Mouse (Mus musculus) CH12.LX (cell line): ENCODE data around the gene Prkag2. TPM values are rescaled to one million over a fixed set of nuclear protein-coding genes. Genes with fewer than 3 reads are reported as not detected.
"Not testable (repeated sequence)": the region's sequence is repeated elsewhere in the genome, so short reads cannot be mapped to it uniquely, and the experiment has no call there.

Experiments used
- DNase-seq: peaks from one replicate; pipeline ENCODE4 v3.0.0-alpha.2; 2013; ENCODE audit errors: extremely low read depth
- H3K27ac ChIP-seq: 2 replicates; pipeline ENCODE4 v1.5.1; 2012; ENCODE audit warnings: low read depth, mild to moderate bottlenecking, control low read depth, moderate library complexity; ENCODE audit not compliant: insufficient read depth
- H3K27me3 ChIP-seq: replicated peaks from 2 replicates; pipeline ENCODE3; 2012; ENCODE audit warnings: inconsistent platforms
- H3K36me3 ChIP-seq, 2 experiments: replicated peaks in 1 of 2; 2 replicates each; pipeline versions ENCODE3 to v1.6.1; 2012; ENCODE audit warnings: inconsistent platforms in 1 of 2, low read length in 1 of 2, mild to moderate bottlenecking in 1 of 2, mixed read lengths in 1 of 2, moderate library complexity in 1 of 2; ENCODE audit not compliant: control insufficient read depth in 1 of 2, insufficient read depth in 1 of 2
- H3K4me1 ChIP-seq, 2 experiments: 2 replicates each; pipeline ENCODE4 v1.6.1; 2012; ENCODE audit warnings: inconsistent platforms in 1 of 2, moderate library complexity in 1 of 2; ENCODE audit not compliant: insufficient read depth in 2 of 2, control insufficient read depth in 1 of 2
- H3K4me2 ChIP-seq: 2 replicates; pipeline ENCODE4 v1.6.1; 2012; ENCODE audit warnings: low read depth, mild to moderate bottlenecking, control low read depth; ENCODE audit not compliant: poor library complexity, insufficient read depth, severe bottlenecking
- H3K4me3 ChIP-seq, 3 experiments: fragments of 150-350 bp in 1 of 3; sonication (generic) in 1 of 3; replicated peaks in 1 of 3; 2 replicates each; pipeline versions ENCODE3 to v1.5.1; 2011 to 2012; ENCODE audit warnings: low read depth in 2 of 3, low read length in 2 of 3, mild to moderate bottlenecking in 2 of 3, moderate library complexity in 2 of 3, control low read depth in 1 of 3, improper control_type of control experiment in 1 of 3, inconsistent platforms in 1 of 3, mixed read lengths in 1 of 3; ENCODE audit not compliant: poor library complexity in 1 of 3
- H3K79me2 ChIP-seq: replicated peaks from 2 replicates; pipeline ENCODE4 v1.6.1; 2012; ENCODE audit warnings: mild to moderate bottlenecking, moderate library complexity; ENCODE audit not compliant: control insufficient read depth, poor library complexity, insufficient read depth, severe bottlenecking; ENCODE audit errors: extremely low read depth
- H3K9ac ChIP-seq: 2 replicates; pipeline ENCODE4 v1.6.1; 2012; ENCODE audit warnings: low read depth, mild to moderate bottlenecking, control low read depth, moderate library complexity; ENCODE audit not compliant: insufficient read depth
- H3K9me3 ChIP-seq: replicated peaks from 2 replicates; pipeline ENCODE3; 2012; ENCODE audit warnings: low read length, inconsistent platforms, mixed read lengths
- CHD2 ChIP-seq: IDR thresholded peaks from 2 replicates; pipeline ENCODE4 v1.6.1; 2011; ENCODE audit warnings: low read length, improper control_type of control experiment
- CTCF ChIP-seq, 2 experiments: IDR thresholded peaks in 1 of 2; conservative IDR thresholded peaks in 1 of 2; 2 replicates each; pipeline ENCODE4 v1.5.1; 2011 to 2012; ENCODE audit warnings: low read depth in 2 of 2, low read length in 2 of 2, improper control_type of control experiment in 1 of 2, inconsistent platforms in 1 of 2, mild to moderate bottlenecking in 1 of 2, moderate library complexity in 1 of 2
- EP300 ChIP-seq: IDR thresholded peaks from 2 replicates; pipeline ENCODE4 v1.6.1; 2011; ENCODE audit warnings: low read length, improper control_type of control experiment
- IRF4 ChIP-seq: IDR thresholded peaks from 2 replicates; pipeline ENCODE4 v1.6.1; 2014; ENCODE audit warnings: low read depth, mild to moderate bottlenecking, inconsistent platforms, low read length, improper control_type of control experiment
- JUN ChIP-seq: IDR thresholded peaks from 2 replicates; pipeline ENCODE4 v1.6.1; 2011; ENCODE audit warnings: low read depth, mild to moderate bottlenecking, low read length, improper control_type of control experiment, moderate library complexity; ENCODE audit not compliant: insufficient read depth
- MAX ChIP-seq: IDR thresholded peaks from 2 replicates; pipeline ENCODE4 v1.6.1; 2011; ENCODE audit warnings: low read length, improper control_type of control experiment
- MEF2A ChIP-seq: IDR thresholded peaks from 2 replicates; pipeline ENCODE4 v1.6.1; 2014; ENCODE audit warnings: low read depth, mild to moderate bottlenecking, inconsistent platforms, low read length, improper control_type of control experiment, borderline replicate concordance
- MYC ChIP-seq: IDR thresholded peaks from 2 replicates; pipeline ENCODE4 v1.6.1; 2011; ENCODE audit warnings: low read depth, mild to moderate bottlenecking, improper control_type of control experiment, low read length
- POLR2A ChIP-seq: IDR thresholded peaks from 2 replicates; pipeline ENCODE4 v1.6.1; 2011; ENCODE audit warnings: low read depth, mild to moderate bottlenecking, improper control_type of control experiment, low read length
- SIN3A ChIP-seq: IDR thresholded peaks from 2 replicates; pipeline ENCODE4 v1.6.1; 2012; ENCODE audit warnings: low read length, improper control_type of control experiment, inconsistent platforms
- TBP ChIP-seq: conservative IDR thresholded peaks from 2 replicates; pipeline ENCODE4 v1.6.1; 2011; ENCODE audit warnings: low read depth, low read length, improper control_type of control experiment
- TCF12 ChIP-seq: IDR thresholded peaks from 2 replicates; pipeline ENCODE4 v1.6.1; 2014; ENCODE audit warnings: low read depth, mild to moderate bottlenecking, inconsistent platforms, low read length, improper control_type of control experiment
- USF1 ChIP-seq: IDR thresholded peaks from 2 replicates; pipeline ENCODE4 v1.6.1; 2014; ENCODE audit warnings: low read depth, mild to moderate bottlenecking, inconsistent platforms, low read length, improper control_type of control experiment
- ZNF384 ChIP-seq: IDR thresholded peaks from 2 replicates; pipeline ENCODE4 v1.6.1; 2012; ENCODE audit warnings: low read depth, low read length, improper control_type of control experiment, inconsistent platforms
- dilution Hi-C: fragments of 300-500 bp; cut with MboI; formaldehyde crosslinking; loops from 2 replicates; pipeline ENCODE4 v1.14.3; 2020; ENCODE audit warnings: low sequenced_read_pairs; ENCODE audit not compliant: extremely low pct_unique_long_range_greater_than_20kb, extremely low pct_ligation_motif_present
- in situ Hi-C: fragments of 300-500 bp; cut with MboI; formaldehyde crosslinking; loops from 3 replicates; pipeline ENCODE4 v1.14.3; 2019; ENCODE audit warnings: low sequenced_read_pairs, low pct_ligation_motif_present, low pct_unique_long_range_greater_than_20kb, mixed read lengths
- polyA plus RNA-seq: library from polyadenylated mRNA; unstranded; fragments of >175 nt; gene quantifications from 2 replicates; pipeline ENCODE4 v1.2.1, GENCODE M21; 2012; ENCODE audit warnings: low read depth; ENCODE audit not compliant: insufficient read length
- total RNA-seq, 2 experiments: library from RNA; depleted of rRNA; stranded (reverse); fragments of 300-350 nt in 1 of 2; fragments of >200 nt in 1 of 2; gene quantifications; 2 replicates each; pipeline ENCODE4 v1.2.3; 2012 to 2014

The Prkag2 gene
- total and polyA plus RNA-seq, 3 experiments: 4.6 to 21.2 (median 8.8) TPM

DNA sequence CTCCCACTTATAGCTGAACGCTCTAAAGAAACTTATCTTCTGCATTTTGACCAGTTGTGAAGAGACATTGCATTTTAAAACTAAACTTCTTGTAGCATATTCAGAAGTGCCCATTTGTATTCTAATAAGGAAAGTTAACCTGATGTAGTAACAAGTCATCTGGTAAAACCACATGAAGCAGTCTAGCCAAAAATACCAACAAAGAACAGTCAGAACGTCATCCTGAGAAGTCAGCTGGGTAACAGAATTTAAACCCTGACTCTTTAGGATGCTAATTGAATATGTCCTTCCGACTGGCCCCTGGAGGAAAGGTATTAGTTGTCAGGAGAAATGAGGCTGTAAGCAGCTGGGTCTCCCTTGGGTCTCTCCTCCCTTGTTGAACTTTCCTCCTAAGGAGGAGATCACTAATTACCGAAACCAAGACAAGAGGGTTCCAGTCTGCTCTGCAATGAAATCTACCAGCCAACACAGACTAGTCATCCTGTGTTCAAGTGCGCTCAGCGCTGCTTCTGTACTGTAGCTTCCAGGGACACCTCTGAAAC, 276.5 kb downstream of the Prkag2 start (continued):
- TF ChIP-seq USF1: no peak
- TF ChIP-seq JUN: peak; percentile 84
- TF ChIP-seq ZNF384: no peak
- no peak for TF ChIP-seq POLR2A
- TF ChIP-seq EP300: peak; percentile 90
- no peak for TF ChIP-seq MAX
- TF ChIP-seq TBP: 0 out of 2 replicates have a peak, but pooled peaks have one; percentile 9
- TF ChIP-seq IRF4: peak; percentile 90
- TF ChIP-seq SIN3A: peak; percentile 92
- TF ChIP-seq, all 38 proteins: peak for 13

GRCm38 (mm10) chr5:24822781-24823180, 277.7 kb downstream of the Prkag2 start:
- peaks cover 38 to 83% of the 10 kb centered on the region in 2 experiments for H3K4me1 ChIP-seq
- DNase-seq: no peak
- no peaks in the 10 kb centered on the region for H3K9me3 ChIP-seq
- in situ Hi-C loops (no loop called here), dilution Hi-C loops (no loop called here)
- H3K4me2 ChIP-seq: no peak overlapping the region; the same call in 1 of the 2 replicates
- H3K27me3 ChIP-seq: no peaks in the 10 kb centered on the region
- peaks cover 0 to 25% of the 10 kb centered on the region in 2 experiments for H3K36me3 ChIP-seq
- H3K4me3 ChIP-seq: no peak overlapping the region
- H3K79me2 ChIP-seq: peaks cover 81% of the 10 kb centered on the region
- TF ChIP-seq SIN3A (no peak), CTCF (conservative IDR thresholded peaks at IDR 0.05 in 1 of 2, IDR thresholded peaks at IDR 0.05 in 1 of 2; ENCODE audit: low read depth in 2 of 2, low read length in 2 of 2) (no peak), TCF12 (no peak), MYC (no peak)
- H3K9ac ChIP-seq: no peak overlapping the region
- H3K27ac ChIP-seq: no peak overlapping the region; the same call in 1 of the 2 replicates

- dilution Hi-C loops, in situ Hi-C loops, H3K9me3 ChIP-seq, DNase-seq, H3K4me2 ChIP-seq, H3K4me3 ChIP-seq, H3K27ac ChIP-seq, H3K27me3 ChIP-seq, H3K9ac ChIP-seq: not testable (repeated sequence)
- Histone ChIP-seq H3K4me1 (peaks cover 38 to 77% of the 10 kb centered on the region in 2 experiments), H3K79me2 (peaks cover 76% of the 10 kb centered on the region), H3K36me3 (peaks cover 1 to 27% of the 10 kb centered on the region in 2 experiments)
Observed at GRCm38 (mm10) chr5:24822231-24822630, 278.2 kb downstream of the Prkag2 start.

DNA sequence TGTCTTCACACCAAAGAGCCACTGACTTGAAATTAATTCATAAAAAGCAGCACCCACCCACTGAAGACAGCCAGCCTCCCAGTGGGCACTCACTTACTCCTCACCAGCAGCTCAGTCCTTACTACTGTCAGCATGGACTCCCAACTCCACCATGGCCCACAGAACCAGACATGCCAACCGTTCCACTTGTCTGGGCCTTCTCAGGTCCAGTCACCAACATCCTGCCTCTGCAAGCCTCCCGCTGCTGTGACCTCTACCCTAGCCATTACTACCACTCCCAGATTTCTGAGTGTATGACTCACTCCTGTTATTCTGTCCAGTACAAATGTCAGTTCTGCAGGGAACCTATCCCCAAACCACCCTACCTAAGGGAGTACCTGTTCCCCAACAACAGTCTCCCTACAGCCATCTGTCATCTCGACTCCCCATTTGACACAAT, 279.0 kb downstream of the Prkag2 start:
- Histone ChIP-seq H3K27me3 (no peaks in the 10 kb centered on the region), H3K9ac (no peak overlapping the region), H3K27ac (no peak overlapping the region), H3K4me3 (no peak overlapping the region), H3K4me1 (peaks cover 33 to 69% of the 10 kb centered on the region in 2 experiments), H3K4me2 (no peak overlapping the region), H3K9me3 (no peaks in the 10 kb centered on the region), H3K36me3 (peaks cover 9 to 33% of the 10 kb centered on the region in 2 experiments), H3K79me2 (peaks cover 74% of the 10 kb centered on the region)
- no peak for TF ChIP-seq USF1
- 0 out of 2 replicates have a peak, but pooled peaks have one; percentile 3 for TF ChIP-seq CHD2
- no peak for TF ChIP-seq MEF2A
- no peak for TF ChIP-seq TBP
- in situ Hi-C loops (no loop called here), dilution Hi-C loops (no loop called here)
- DNase-seq: no peak
